Mouse (Mus musculus) midbrain, embryonic 12.5 days (tissue): ENCODE measurements around the gene Gm10670. TPM values are rescaled to one million over a fixed set of nuclear protein-coding genes. Genes with fewer than 3 reads are reported as not detected.
"Not testable (repeated sequence)": the region's sequence is repeated elsewhere in the genome, so short reads cannot be mapped to it uniquely, and the experiment has no call there.

Source experiments
- ATAC-seq: fragments of 200-750 bp; cut with Nextera tagmentation; 2 replicates; pipeline ENCODE4 v1.8.0; 2017; ENCODE audit warnings: low read depth, moderate TSS enrichment, moderate library complexity; ENCODE audit not compliant: low FRiP score
- H3K27ac ChIP-seq: fragments of 300-500 bp; sonication (generic); replicated peaks from 2 replicates; pipeline ENCODE4 v1.5.1; 2016; ENCODE audit warnings: mild to moderate bottlenecking
- H3K27me3 ChIP-seq: fragments of 300-500 bp; sonication (generic); 2 replicates; pipeline ENCODE4 v1.6.1; 2016; ENCODE audit warnings: mild to moderate bottlenecking
- H3K36me3 ChIP-seq: fragments of 300-500 bp; sonication (generic); 2 replicates; pipeline ENCODE4 v1.6.1; 2016
- H3K4me1 ChIP-seq: fragments of 300-500 bp; sonication (generic); 2 replicates; pipeline ENCODE4 v1.6.1; 2016
- H3K4me2 ChIP-seq: fragments of 300-500 bp; sonication (generic); replicated peaks from 2 replicates; pipeline ENCODE4 v1.6.1; 2016; ENCODE audit warnings: mild to moderate bottlenecking, moderate library complexity
- H3K4me3 ChIP-seq: fragments of 300-500 bp; sonication (generic); 2 replicates; pipeline ENCODE4 v1.5.1; 2016; ENCODE audit warnings: mild to moderate bottlenecking
- H3K9ac ChIP-seq: fragments of 300-500 bp; sonication (generic); replicated peaks from 2 replicates; pipeline ENCODE4 v1.6.1; 2016; ENCODE audit warnings: mild to moderate bottlenecking, moderate library complexity
- H3K9me3 ChIP-seq: fragments of 300-500 bp; sonication (generic); 2 replicates; pipeline ENCODE4 v1.6.1; 2016; ENCODE audit warnings: mild to moderate bottlenecking
- WGBS: fragments of 180-500 bp; shearing (Covaris S2); methylation state at CpG from one replicate; pipeline ENCODE4 v1.1.7; 2016; 5-methylcytosine and 5-hydroxymethylcytosine counted together
- polyA plus RNA-seq: library from polyadenylated mRNA; unstranded; fragments of >200 nt; fragmentation: Nextera tagmentation; extraction: Ambion mirVana; gene quantifications from 2 replicates; pipeline ENCODE4 v1.2.1, GENCODE M21; 2016

Gene Gm10670
- not detected in 2 replicates for polyA plus RNA-seq

- not testable (repeated sequence) for ATAC-seq, H3K4me1 ChIP-seq
Measured at GRCm38 (mm10) chr7:20474825-20475224, at the start of gene Gm10670. Gene Gm10670 (minus strand): TSS chr7:20474925.

GRCm38 (mm10) chr7:20510434-20510833 lies 35.7 kb upstream of the Gm10670 start, which contains the start of gene Vmn1r103:
Gene Vmn1r103 (minus strand): TSS chr7:20510534.
- not testable (repeated sequence) for H3K9me3 ChIP-seq, H3K27ac ChIP-seq, H3K4me1 ChIP-seq, ATAC-seq, H3K4me3 ChIP-seq, H3K27me3 ChIP-seq, H3K4me2 ChIP-seq, H3K36me3 ChIP-seq, H3K9ac ChIP-seq
- no CpG with 5 or more reads among the region's 3 CpGs for WGBS

More at GRCm38 (mm10) chr7:20474825-20475224, at the start of gene Gm10670:
- not testable (repeated sequence) for H3K4me2 ChIP-seq, H3K9ac ChIP-seq, H3K36me3 ChIP-seq, H3K9me3 ChIP-seq, H3K4me3 ChIP-seq, H3K27ac ChIP-seq, H3K27me3 ChIP-seq
- no CpG with 5 or more reads among the region's 5 CpGs for WGBS

- no CpG with 5 or more reads among the region's 2 CpGs for WGBS
Measured at GRCm38 (mm10) chr7:20442493-20442892, 32.2 kb downstream of the Gm10670 start, which contains the start of gene Vmn1r101. Gene Vmn1r101 (minus strand): TSS chr7:20442593.

More at GRCm38 (mm10) chr7:20442493-20442892, 32.2 kb downstream of the Gm10670 start, which contains the start of gene Vmn1r101:
- not testable (repeated sequence) for H3K36me3 ChIP-seq, ATAC-seq, H3K9ac ChIP-seq, H3K4me2 ChIP-seq, H3K4me1 ChIP-seq, H3K27ac ChIP-seq, H3K27me3 ChIP-seq, H3K4me3 ChIP-seq, H3K9me3 ChIP-seq

Other genes starting within 250 kb of the Gm10670 start
- gene Gm4498, start 241.1 kb downstream of the Gm10670 start, polyA plus RNA-seq, result not detected in 2 replicates
- not detected in 2 replicates for gene Gm5890, start 212.1 kb downstream of the Gm10670 start, polyA plus RNA-seq
- gene Gm4133, start 140.9 kb downstream of the Gm10670 start, polyA plus RNA-seq, result not detected in 2 replicates
- gene Gm5728, start 99.5 kb downstream of the Gm10670 start, polyA plus RNA-seq, result not detected in 2 replicates
- not detected in 2 replicates for gene Vmn1r100, start 57.0 kb downstream of the Gm10670 start, polyA plus RNA-seq
- not detected in 2 replicates for gene Vmn1r101, start 32.3 kb downstream of the Gm10670 start, polyA plus RNA-seq
- not detected in 2 replicates for gene Vmn1r103, start 35.6 kb upstream of the Gm10670 start, polyA plus RNA-seq
- gene Vmn1r104, start 58.9 kb upstream of the Gm10670 start, polyA plus RNA-seq, result not detected in 2 replicates
- not detected in 2 replicates for gene Gm5726, start 70.8 kb upstream of the Gm10670 start, polyA plus RNA-seq
- not detected in 2 replicates for gene Gm4141, start 101.3 kb upstream of the Gm10670 start, polyA plus RNA-seq
- gene Gm4513, start 124.1 kb upstream of the Gm10670 start, polyA plus RNA-seq, result not detected in 2 replicates
- not detected in 2 replicates for gene Vmn1r107, start 194.0 kb upstream of the Gm10670 start, polyA plus RNA-seq
- gene Vmn1r111, start 228.3 kb upstream of the Gm10670 start, polyA plus RNA-seq, result not detected in 2 replicates